Mouse (Mus musculus): ENCODE measurements around the gene Large1. TPM values are rescaled to one million over a fixed set of nuclear protein-coding genes. Genes with fewer than 3 reads are reported as not detected.

Large1 gene
- total and polyA plus RNA-seq, 2 experiments = 1.9 to 3.5 TPM

DNA sequence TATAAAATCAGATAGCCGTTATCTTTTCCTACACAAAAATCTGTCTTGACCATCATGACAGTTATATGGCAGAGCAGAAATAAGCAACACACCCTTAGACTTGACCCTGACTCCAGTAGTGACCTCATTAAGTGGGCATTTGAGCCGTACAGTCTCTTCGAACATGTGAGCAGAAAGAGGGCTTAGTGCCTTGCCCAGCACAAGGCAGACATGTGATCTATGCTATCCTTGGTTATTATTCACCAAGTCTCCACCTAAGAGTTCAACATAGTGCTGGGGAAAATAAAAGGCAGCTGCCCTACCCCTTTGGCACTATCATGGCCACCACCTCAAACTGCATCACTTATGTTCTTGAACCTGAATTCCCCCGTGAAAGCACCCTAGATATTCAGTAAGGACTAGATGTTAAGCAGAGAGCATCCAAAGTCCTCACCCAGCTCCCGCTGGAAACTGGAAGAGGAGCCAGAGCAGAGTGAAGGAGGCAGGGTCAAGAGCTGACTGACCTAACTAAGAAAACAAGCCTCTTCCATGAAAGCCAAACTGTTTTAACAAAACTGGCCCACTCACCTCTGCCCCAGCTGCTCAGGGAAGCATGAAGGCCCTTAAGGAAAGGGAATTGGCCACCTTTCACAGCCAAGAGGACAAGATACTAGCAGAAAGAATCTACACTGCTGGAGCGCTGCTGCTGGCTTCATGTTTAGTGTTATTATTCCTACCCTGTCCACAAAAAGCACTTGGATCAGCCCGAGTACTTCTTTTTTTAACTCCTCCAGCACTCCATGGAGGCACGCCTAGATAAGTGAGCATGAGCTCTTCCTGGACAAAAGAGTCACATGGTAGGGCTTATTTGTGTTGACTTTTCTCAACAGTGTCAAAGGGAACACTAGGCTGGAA is 40.4 kb downstream of the Large1 start:
- Histone ChIP-seq H3K27ac (replicated peaks; ENCODE audit: insufficient read depth, low read depth, low read length) (no peak overlapping the region), H3K79me2 (ENCODE audit: control insufficient read depth, insufficient read depth, low read length) (no peaks in the 10 kb centered on the region; the same call in 1 of the 2 replicates), H3K4me3 (ENCODE audit: insufficient read depth, low read depth, low read length) (no peak overlapping the region), H3K36me3 (ENCODE audit: control insufficient read depth, insufficient read depth, low read length) (no peaks in the 10 kb centered on the region), H3K4me1 (ENCODE audit: control insufficient read depth, insufficient read depth, low read length) (peaks cover 5% of the 10 kb centered on the region), H3K9ac (ENCODE audit: low read depth, low read length) (no peak overlapping the region), H3K27me3 (ENCODE audit: control insufficient read depth, insufficient read depth, low read length) (no peaks in the 10 kb centered on the region)
- TF ChIP-seq CTCF (IDR thresholded peaks at IDR 0.05; ENCODE audit: low read depth, low read length) (no peak), POLR2A (IDR thresholded peaks at IDR 0.05; ENCODE audit: extremely low read depth, insufficient read depth, low read length) (no peak)
- DNase-seq (ENCODE audit: extremely low read depth, low read depth, low spot score) = no peak
- 82% methylated on average over 8 of the region's 8 CpGs for WGBS

DNA sequence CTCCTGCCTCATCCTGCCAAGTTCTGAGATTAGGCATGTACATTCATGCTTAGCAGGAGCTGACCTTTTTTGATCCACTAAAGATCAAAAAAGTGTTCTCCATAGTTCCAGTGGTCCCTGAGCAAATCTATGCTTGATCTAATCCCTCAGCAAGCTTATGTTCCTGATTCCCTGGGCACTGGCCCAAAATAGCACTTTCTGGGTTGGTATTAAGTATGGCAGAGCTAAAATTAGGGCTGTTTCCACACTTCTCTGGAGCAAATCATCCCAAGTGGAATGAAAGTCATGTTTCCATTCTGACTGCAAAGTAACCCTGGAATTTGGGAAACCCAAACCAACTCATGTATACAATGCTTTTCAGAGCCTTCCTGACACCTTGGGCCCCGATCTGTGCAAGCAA is 42.9 kb downstream of the Large1 start:
- TF ChIP-seq POLR2A (IDR thresholded peaks at IDR 0.05; ENCODE audit: extremely low read depth, insufficient read depth, low read length) (no peak), CTCF (IDR thresholded peaks at IDR 0.05; ENCODE audit: low read depth, low read length) (no peak)
- H3K27ac ChIP-seq (replicated peaks; ENCODE audit: insufficient read depth, low read depth, low read length) = no peak overlapping the region
- 94% methylated on average over 1 of the region's 1 CpGs for WGBS
- no peaks in the 10 kb centered on the region for H3K27me3 ChIP-seq (ENCODE audit: control insufficient read depth, insufficient read depth, low read length)
- peaks cover 5% of the 10 kb centered on the region for H3K4me1 ChIP-seq (ENCODE audit: control insufficient read depth, insufficient read depth, low read length)
- no peak for DNase-seq (ENCODE audit: extremely low read depth, low read depth, low spot score)
- H3K4me3 ChIP-seq (ENCODE audit: insufficient read depth, low read depth, low read length) = no peak overlapping the region
- no peak overlapping the region for H3K9ac ChIP-seq (ENCODE audit: low read depth, low read length)
- no peaks in the 10 kb centered on the region for H3K36me3 ChIP-seq (ENCODE audit: control insufficient read depth, insufficient read depth, low read length)
- H3K79me2 ChIP-seq (ENCODE audit: control insufficient read depth, insufficient read depth, low read length) = no peaks in the 10 kb centered on the region; the same call in 1 of the 2 replicates

DNA sequence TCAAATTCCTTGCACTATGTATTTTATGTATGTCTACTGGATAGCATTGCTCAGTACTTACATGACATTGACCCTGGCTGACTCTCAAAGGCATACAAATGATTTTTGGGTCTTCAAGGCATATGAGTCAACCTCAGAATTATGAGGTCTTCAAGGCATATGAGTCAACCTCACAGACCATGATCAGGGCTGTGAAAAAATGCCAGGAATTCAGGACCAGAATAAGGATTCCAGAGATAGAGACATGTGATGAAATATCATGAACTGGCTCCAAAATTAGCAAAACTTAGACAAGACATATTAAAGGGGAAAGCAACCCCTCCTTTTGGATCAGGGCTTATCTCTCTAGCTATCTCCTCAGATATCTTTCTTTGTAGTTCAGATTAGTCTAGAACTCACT is 43.3 kb downstream of the Large1 start:
- TF ChIP-seq POLR2A (IDR thresholded peaks at IDR 0.05; ENCODE audit: extremely low read depth, insufficient read depth, low read length) = no peak
- no peak for TF ChIP-seq CTCF (IDR thresholded peaks at IDR 0.05; ENCODE audit: low read depth, low read length)
- Histone ChIP-seq H3K79me2 (ENCODE audit: control insufficient read depth, insufficient read depth, low read length) (no peaks in the 10 kb centered on the region; the same call in 1 of the 2 replicates), H3K4me1 (ENCODE audit: control insufficient read depth, insufficient read depth, low read length) (peaks cover 5% of the 10 kb centered on the region), H3K27me3 (ENCODE audit: control insufficient read depth, insufficient read depth, low read length) (no peaks in the 10 kb centered on the region), H3K4me3 (ENCODE audit: insufficient read depth, low read depth, low read length) (no peak overlapping the region), H3K9ac (ENCODE audit: low read depth, low read length) (no peak overlapping the region), H3K36me3 (ENCODE audit: control insufficient read depth, insufficient read depth, low read length) (no peaks in the 10 kb centered on the region), H3K27ac (replicated peaks; ENCODE audit: insufficient read depth, low read depth, low read length) (no peak overlapping the region)
- no peak for DNase-seq (ENCODE audit: extremely low read depth, low read depth, low spot score)

DNA sequence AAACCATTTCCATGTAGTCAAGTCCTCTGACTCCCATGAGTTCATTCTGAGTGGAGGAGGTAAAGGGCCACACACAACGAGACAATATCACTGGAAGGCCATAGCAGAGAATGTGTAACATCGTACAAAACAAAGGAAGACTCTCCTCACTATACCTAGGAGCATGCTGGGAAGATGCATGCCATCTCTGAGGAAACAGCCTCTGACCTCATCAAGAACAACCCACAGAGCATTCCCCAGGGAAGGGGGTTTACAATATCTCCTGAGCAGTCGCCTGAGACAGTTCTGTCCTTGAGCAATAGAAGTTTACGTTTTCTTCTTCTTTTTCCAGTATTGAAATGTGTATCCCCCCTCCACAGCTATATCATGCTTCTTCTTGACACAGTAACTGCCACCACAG is 49.4 kb downstream of the Large1 start:
- H3K36me3 ChIP-seq (ENCODE audit: control insufficient read depth, insufficient read depth, low read length) = no peaks in the 10 kb centered on the region
- 84% methylated on average over 4 of the region's 4 CpGs for WGBS
- H3K27ac ChIP-seq (replicated peaks; ENCODE audit: insufficient read depth, low read depth, low read length) = no peak overlapping the region
- no peak overlapping the region for H3K9ac ChIP-seq (ENCODE audit: low read depth, low read length)
- no peak overlapping the region for H3K4me3 ChIP-seq (ENCODE audit: insufficient read depth, low read depth, low read length)
- peaks cover 3% of the 10 kb centered on the region for H3K4me1 ChIP-seq (ENCODE audit: control insufficient read depth, insufficient read depth, low read length)
- no peaks in the 10 kb centered on the region for H3K27me3 ChIP-seq (ENCODE audit: control insufficient read depth, insufficient read depth, low read length)
- no peaks in the 10 kb centered on the region; the same call in 1 of the 2 replicates for H3K79me2 ChIP-seq (ENCODE audit: control insufficient read depth, insufficient read depth, low read length)
- TF ChIP-seq POLR2A (IDR thresholded peaks at IDR 0.05; ENCODE audit: extremely low read depth, insufficient read depth, low read length) = no peak
- TF ChIP-seq CTCF (IDR thresholded peaks at IDR 0.05; ENCODE audit: low read depth, low read length) = no peak
- no peak for DNase-seq (ENCODE audit: extremely low read depth, low read depth, low spot score)

DNA sequence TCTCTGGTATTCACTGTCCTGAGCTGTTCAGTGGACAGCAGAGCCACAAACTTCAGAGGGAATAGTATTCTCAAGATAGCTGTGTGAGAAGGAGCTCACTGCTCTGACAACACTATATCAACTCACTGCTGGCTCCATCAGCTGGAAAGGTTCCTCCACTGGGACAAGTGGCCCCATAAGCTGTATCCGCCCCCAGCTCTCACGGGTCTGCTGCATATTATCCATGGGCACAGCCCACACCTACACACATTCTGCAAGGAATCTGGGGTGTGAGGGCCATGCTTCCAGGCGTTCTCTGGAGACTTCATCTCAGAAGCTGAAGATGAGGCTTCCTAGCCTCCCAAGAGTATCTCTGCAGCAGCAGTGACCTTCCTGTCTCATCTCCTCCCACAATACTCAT is 50.4 kb downstream of the Large1 start:
- no peaks in the 10 kb centered on the region for H3K27me3 ChIP-seq (ENCODE audit: control insufficient read depth, insufficient read depth, low read length)
- TF ChIP-seq CTCF (IDR thresholded peaks at IDR 0.05; ENCODE audit: low read depth, low read length) = no peak
- no peak for TF ChIP-seq POLR2A (IDR thresholded peaks at IDR 0.05; ENCODE audit: extremely low read depth, insufficient read depth, low read length)
- 90% methylated on average over 3 of the region's 3 CpGs for WGBS
- peaks cover 2% of the 10 kb centered on the region; the same call in 1 of the 2 replicates for H3K79me2 ChIP-seq (ENCODE audit: control insufficient read depth, insufficient read depth, low read length)
- H3K36me3 ChIP-seq (ENCODE audit: control insufficient read depth, insufficient read depth, low read length) = no peaks in the 10 kb centered on the region
- no peak overlapping the region for H3K4me3 ChIP-seq (ENCODE audit: insufficient read depth, low read depth, low read length)
- DNase-seq (ENCODE audit: extremely low read depth, low read depth, low spot score) = no peak
- H3K9ac ChIP-seq (ENCODE audit: low read depth, low read length) = no peak overlapping the region
- no peak overlapping the region for H3K27ac ChIP-seq (replicated peaks; ENCODE audit: insufficient read depth, low read depth, low read length)
- H3K4me1 ChIP-seq (ENCODE audit: control insufficient read depth, insufficient read depth, low read length) = peaks cover 3% of the 10 kb centered on the region

DNA sequence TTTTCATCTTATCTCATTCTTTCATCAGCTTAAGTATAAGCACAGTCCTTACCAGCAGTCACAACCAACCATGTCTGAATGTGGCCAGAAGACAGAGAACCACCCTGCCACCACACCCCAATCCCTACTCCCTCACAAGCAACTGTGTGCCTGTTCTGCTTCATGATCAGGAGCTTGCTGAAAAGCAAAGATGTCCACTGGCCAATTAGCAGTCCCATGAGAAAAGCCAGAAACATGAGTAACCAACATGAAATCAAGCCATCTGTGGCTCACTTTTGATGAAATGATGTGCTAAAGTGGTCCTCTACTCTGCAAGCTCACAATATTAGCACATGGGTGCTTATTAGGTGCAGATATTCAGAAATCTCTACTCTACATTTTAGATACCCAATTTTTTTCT is 57.8 kb downstream of the Large1 start:
- no peak overlapping the region for H3K27ac ChIP-seq (replicated peaks; ENCODE audit: insufficient read depth, low read depth, low read length)
- DNase-seq (ENCODE audit: extremely low read depth, low read depth, low spot score) = no peak
- peaks cover 3% of the 10 kb centered on the region for H3K4me1 ChIP-seq (ENCODE audit: control insufficient read depth, insufficient read depth, low read length)
- H3K36me3 ChIP-seq (ENCODE audit: control insufficient read depth, insufficient read depth, low read length) = no peaks in the 10 kb centered on the region
- no peak for TF ChIP-seq CTCF (IDR thresholded peaks at IDR 0.05; ENCODE audit: low read depth, low read length)
- TF ChIP-seq POLR2A (IDR thresholded peaks at IDR 0.05; ENCODE audit: extremely low read depth, insufficient read depth, low read length) = no peak
- no peak overlapping the region for H3K9ac ChIP-seq (ENCODE audit: low read depth, low read length)
- no peaks in the 10 kb centered on the region for H3K27me3 ChIP-seq (ENCODE audit: control insufficient read depth, insufficient read depth, low read length)
- H3K4me3 ChIP-seq (ENCODE audit: insufficient read depth, low read depth, low read length) = no peak overlapping the region
- H3K79me2 ChIP-seq (ENCODE audit: control insufficient read depth, insufficient read depth, low read length) = peaks cover 2% of the 10 kb centered on the region; the same call in 1 of the 2 replicates
